Mouse (Mus musculus) granulocyte monocyte progenitor cell, adult 5-6 weeks (primary cell): ENCODE measurements around the gene Cryz. TPM values are rescaled to one million over a fixed set of nuclear protein-coding genes. Genes with fewer than 3 reads are reported as not detected.

Experiments
- ATAC-seq: replicated peaks from 2 replicates; pipeline ENCODE4 v1.8.0; 2016; ENCODE audit warnings: mild to moderate bottlenecking, moderate TSS enrichment, inconsistent platforms; ENCODE audit not compliant: poor library complexity, severe bottlenecking
- total RNA-seq, 2 experiments: library from RNA; stranded (forward) in 1 of 2; stranded (reverse) in 1 of 2; fragments of 200-712, 200-1000 nt in 1 of 2; fragments of >200 nt in 1 of 2; fragmentation: Nextera tagmentation in 1 of 2; gene quantifications; 2 replicates each; pipeline ENCODE4 v1.2.3; 2014 to 2017

Cryz gene
- total RNA-seq (2014; fragmentation: Nextera tagmentation) (6.2 and 10.6 TPM in 2 replicates), total RNA-seq (2017) (4.1 TPM in 2 replicates)

DNA sequence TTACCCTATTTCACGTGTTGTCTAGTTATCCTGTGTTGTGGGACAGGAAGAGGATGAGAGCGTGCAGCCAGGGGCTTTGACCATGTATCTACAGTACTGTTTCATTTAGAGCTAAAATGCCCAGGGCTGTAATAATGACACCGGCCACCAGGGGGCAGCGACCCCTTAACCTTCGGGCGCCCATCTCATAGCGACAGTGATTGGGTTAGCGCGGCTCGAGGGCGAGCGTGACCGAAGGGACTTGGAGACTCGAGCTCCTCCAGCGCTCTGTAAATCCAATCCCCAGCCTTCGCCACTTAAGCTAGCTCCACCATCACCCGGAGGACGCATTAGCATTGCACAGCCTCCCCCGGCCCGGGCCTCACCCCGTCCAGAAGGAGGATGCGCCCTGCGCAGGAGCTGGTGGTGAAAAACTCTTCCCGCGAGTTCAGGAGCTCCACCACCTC lies at the start of gene Cryz:
Gene Cryz (plus strand): TSS at position 224 of the 446 bp plus-strand sequence.
- ATAC-seq: peak; percentile 87

DNA sequence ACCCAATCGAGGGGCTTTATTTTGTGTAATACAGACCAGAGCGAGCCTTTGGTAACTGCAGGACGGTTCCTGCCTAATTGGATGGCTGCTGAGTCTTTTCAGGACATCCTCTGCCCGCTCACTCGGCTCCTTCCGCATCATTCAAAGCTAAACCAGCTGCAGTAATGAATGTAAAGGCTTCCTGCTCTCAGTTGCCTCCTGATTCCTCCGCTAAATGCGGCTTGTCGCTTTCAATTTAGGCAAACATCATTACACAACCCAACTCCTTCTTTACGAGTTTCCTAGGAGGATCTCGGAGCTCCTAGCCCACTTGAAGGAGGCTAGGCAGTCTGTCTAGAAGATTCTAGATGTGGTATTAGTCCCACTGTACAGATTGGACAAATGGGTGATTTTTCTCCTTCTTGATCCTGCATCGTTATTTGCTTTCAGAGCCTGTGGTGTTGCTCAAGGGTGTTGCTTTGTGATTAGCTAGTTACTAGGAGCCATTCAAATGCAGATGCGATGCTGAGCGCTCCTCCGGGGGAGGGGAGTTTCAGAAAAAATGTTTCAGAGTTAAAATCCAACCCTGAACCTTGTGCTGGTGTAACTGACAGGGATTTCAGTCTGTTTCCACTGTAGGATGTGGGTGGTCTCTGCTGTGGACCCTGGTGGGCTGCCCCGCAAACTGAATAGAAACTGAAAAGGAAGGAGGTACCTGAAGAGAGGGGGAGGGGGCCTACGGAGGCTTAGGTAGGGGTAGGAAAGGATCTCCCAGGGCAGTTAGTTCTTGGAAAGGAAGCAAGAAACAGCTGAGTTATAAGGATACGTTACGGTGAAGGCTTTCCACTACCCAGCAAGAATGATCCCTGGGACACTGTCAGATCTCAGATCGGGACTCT lies 48.7 kb upstream of the Cryz start:
- no peak for ATAC-seq

DNA sequence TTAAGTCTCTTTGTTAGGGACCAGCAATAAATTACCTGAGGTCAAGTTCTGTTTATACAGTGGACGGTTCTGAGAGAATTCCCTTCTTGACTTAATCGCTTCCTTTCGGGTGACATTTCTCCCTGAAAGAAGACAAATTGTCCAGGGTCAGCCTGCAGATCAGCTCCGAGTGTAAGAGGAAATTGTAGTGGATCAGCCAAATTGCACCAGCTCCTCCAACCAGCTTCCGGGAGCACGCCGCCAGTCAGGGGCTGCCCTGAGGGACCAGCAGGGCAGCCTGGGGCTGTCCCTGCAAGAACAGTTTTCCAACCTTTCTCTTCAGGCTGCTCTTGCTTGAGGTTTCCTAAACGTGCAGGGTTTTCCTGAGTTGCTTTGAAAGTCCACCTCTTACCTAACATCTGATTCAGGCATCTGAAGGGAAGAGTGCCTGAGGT lies 47.6 kb upstream of the Cryz start:
- ATAC-seq: no peak

DNA sequence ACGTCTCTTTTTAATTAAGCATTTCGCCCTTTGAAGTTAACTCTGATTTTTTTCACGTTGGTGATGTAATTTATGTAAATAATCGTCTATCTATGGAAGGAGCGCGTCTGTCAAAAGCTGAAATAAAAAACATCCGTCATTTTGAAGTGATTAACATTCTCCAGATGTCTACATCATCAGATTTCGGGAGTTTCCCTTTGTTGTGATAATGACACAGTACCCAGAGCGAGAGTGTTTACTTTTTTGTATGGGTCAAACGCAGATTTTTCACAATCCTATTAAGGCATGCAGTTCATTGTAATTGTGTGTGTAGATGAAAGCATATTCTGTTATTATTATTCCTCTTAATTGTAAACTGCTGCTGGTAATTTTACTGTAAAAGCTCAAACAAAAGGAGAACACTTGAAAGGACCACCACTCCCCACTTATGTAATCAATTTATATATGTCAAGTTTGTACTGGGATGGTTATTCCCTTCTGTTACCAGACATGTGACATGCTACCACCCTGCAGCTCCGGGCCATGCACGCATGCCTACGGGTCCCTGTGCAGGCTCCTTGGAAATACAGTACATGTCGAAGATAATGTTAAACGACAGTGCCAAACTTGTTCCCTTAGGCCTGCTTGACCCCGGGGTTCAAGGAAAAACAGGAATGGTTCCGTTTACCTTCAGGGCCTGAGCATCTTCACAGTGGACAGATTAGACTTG lies 46.0 kb upstream of the Cryz start:
- no peak for ATAC-seq

DNA sequence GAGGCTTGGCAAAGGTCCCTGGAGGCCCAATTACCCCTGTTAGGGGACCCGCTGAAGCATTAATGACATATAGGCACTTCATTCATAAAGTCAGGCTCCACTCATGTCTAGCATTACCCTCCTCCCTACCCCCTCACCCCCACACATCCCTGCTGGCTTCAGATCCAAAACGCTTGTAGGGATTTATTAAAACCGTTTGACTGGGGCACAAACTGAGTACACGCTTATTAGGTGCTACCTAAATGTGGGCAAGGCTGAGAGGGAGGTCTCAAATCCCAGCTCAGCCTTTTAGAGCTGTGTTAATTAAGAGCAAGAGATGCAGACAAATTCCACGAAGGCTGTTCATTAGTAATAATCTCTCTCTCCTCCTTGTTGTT lies 45.5 kb upstream of the Cryz start:
- no peak for ATAC-seq

DNA sequence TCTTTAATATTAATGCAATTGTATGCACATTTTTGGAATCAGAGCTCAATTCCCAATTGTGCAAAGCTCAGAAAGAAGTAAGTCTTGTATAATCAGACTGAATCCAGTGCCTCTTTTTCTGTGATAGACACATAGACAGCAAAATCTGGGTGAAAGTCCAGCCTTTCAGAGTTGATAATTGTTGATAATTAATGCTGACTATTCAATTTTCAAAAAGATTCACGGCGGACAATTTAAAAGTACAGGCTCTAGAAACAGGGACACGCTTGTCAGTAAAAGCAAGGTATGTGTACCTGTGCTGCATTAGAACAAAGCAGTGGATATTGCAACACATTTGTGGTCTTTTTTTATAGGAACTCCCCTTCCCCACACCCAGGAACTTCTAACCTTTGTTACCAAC lies 34.3 kb upstream of the Cryz start:
- no peak for ATAC-seq

DNA sequence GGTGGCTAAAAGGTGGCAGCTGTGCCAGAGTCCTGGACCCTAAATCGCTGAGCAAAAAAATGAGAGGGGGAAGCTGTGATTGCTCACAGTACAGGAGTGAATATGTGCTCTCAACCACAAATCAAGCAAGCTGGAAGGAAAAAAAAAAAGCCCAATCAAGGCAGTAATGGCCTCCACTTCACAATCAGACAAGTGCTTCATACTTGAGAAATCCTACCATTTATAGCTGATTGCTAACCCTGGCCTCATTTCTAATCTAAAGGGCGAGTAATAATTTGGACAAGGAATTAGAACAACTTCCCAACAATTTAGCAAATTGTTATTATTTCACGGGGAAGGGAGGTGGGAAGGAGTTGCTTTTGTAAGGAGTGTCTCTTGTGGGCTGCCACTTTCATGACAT lies 31.1 kb upstream of the Cryz start:
- ATAC-seq: no peak

DNA sequence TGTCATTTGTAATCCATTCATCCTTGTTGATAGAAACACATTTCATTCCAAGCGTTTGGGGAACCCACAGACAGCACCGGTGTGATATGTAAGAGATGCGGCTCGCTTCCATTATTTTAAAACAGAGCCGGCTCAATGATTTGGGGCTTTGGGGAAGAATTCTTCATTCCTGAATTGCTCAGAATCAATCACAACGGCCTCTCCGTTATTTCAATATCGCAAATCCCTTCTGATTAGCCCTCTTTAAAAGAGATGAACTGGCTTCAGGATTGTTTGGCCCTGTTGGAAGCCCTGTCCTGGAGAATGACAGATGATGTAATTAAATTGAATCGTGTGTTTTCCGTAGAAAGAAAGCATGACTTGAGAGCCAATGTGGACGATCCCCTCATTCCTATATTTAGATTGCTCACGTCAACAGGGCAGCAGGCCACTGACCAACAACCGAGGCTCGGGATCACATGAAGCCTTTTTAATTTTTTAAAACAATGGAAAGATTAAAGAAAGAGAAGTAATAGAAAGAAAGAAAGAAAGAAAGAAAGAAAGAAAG lies 26.4 kb upstream of the Cryz start:
- ATAC-seq: no peak

DNA sequence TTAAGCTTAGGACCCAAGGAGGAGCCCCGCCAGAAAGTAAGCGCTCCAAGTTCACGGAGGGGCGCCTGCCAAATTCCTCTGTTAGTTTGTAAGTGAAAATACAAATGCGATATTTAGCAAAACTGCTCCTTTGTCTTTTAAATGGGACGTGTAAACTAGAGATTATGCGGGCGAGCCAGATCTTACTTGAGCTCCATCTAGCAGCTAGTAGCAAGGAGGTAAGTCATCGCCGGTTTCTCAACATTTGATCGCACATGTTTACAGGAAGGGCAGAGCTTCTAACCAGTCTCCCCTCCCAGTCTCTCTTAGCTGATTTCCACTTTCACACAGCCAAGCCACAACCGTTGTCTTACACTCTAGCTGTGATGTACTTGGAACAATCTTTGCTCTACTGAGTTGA lies 25.7 kb upstream of the Cryz start:
- ATAC-seq: no peak

DNA sequence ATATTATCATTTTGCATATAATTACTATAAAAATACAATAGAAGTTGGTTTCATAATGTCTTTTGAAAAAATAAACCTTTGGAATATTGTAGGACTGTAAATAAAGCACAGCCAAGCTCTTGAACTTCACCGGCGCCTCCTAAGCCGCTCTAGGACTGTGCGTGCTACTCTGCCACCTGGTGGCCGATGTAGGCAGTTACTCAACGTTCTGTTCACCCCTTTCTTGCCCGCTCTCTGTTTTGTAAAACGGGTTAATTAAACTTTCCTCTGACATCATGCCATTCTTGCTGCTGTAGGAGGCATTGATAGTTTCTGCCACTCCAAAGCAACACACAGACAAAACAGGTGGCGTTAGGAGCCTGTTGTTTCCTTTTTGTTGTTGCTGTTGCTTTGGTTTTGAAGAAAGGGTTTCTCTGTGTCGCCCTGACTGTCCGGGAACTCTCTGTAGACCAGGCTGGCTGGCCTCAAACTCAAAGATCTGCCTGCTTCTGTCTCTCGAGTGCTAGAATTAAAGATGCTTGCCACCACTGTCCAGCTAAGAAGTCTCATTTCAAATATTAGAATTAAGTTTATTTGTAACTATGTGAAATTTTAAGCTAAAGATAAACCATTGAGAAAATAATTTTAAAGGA lies 24.1 kb upstream of the Cryz start:
- ATAC-seq: peak; percentile 96

DNA sequence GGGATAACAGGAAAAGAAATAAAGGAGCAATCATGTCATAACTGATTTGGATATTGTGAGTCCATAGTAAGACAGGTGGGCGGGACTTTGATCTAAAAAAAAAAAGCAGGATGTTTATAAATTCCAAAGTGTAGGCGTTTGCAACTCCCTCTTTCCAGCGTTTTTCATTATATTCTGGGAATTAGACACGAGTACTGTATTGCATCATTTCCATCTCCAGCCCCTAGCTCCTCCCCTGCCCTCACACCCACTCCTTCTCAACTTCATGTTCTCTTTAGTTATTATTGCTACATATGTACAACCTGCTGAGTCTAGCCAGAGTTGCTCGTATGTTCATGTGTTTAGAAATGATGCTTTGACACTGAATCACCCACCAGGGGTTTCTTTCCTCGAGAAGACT lies 22.8 kb upstream of the Cryz start:
- no peak for ATAC-seq

DNA sequence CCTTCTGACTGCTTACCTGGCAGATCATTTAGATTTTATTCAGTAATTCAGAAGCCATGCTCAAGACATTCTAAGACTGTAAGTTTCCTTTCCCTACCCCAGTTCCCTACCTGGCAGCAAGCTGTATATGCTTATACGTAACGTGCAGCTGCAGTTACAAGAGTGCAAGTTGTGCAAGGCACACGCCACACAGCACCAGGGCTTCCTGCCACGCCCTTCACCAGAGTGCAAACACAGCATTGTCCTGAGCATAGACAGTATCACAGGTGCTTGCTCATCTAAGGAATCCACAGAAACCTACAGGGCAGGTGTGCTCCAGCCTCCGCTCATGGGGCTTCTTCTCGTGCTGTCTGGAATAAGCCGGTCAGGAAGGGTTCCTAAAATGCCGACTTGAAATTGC lies 18.6 kb upstream of the Cryz start:
- ATAC-seq: no peak

DNA sequence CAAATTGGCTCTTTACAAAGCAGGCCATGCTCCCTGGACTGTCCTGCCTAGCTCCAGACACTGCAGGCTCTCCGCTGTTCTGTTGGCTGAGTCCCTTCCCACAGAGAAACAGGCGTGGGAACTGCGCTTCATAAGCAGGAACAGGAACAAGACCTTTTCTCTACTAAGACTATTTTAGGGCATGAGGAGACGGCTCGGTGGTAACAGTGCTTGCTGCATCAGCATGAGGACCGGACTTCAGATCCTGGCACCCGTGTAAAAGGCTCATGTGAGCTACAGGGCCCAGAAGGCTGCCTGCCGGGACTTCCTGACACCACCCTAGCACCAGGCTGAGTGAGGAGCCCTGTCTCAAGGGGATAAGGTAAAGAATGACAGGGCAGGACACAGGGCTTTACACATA lies 12.2 kb upstream of the Cryz start:
- no peak for ATAC-seq

DNA sequence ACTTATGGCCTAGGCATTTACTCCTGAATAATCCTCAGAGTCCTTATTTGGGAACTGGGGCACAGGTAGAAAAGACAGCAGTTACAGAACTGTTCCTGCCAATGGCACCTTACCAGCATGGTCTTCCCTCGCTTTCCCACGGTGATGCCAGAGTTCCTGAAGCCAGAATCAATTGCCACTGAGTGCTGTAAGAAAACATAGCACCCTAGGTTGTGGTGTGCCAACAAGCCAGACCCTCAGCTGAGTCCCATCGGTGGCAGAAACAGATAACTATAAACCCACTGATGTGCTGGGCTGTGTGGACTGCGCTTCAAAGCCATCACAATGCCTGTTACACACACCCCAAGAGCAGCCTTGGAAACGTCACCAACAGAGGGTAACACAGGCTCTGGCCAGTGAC lies 5.5 kb upstream of the Cryz start:
- ATAC-seq: no peak

DNA sequence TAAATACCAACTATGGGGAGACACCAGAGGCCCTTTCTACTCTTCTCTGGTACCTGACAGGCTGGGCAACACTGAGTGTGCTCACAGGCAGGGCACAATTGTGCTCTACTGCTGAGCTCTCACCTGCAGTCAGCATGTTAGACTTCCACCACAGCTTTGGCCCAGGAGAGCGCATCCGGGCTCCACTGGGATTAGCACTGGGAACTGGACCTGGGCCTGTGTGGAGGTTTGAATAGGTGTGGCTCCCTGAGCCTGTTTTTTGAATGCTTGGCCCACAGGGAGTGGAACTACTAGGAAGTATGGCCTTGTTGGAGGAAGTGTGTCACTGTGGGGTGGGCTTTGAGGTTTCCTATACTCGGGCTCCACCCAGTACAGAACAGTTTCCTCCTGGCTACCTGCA lies 4.9 kb upstream of the Cryz start:
- ATAC-seq: no peak

DNA sequence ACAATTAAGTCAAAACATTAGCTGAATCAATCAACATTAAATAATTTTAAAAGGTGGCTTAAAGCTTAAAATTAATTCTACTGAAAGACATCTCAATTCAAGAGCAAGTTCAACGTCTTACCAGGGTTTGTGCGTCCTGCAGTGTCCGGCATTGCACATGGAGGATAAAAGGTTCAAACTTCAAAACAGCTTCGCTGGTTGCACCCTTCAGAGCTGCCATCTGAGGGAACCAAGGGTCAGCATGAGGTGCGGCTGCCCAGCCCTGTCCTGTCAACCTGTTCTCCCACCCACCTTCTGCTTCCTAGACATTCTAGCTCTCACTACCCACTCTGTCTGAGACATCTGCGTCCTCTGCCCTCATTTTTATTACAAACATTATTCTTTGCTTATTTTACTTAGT lies 2.9 kb upstream of the Cryz start:
- no peak for ATAC-seq

DNA sequence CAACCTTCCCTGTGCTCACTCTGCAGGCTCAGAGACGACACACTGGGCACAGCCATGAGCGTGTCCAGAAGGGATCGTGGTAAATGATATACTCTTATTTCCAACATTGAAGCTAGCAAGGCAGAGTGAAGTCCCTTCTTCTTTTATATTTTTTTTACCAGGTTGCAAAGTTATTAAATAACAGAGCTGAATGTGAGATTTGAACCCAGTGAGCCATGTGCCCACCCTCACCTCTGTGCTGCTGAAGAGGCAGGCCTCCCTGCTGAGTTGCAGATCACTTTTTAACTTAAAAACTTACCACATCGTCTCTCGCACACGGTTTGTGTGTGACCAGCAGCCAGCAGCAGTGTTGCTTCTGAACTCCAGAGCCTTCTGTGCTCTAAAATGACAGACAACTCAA lies 2.4 kb upstream of the Cryz start:
- no peak for ATAC-seq

DNA sequence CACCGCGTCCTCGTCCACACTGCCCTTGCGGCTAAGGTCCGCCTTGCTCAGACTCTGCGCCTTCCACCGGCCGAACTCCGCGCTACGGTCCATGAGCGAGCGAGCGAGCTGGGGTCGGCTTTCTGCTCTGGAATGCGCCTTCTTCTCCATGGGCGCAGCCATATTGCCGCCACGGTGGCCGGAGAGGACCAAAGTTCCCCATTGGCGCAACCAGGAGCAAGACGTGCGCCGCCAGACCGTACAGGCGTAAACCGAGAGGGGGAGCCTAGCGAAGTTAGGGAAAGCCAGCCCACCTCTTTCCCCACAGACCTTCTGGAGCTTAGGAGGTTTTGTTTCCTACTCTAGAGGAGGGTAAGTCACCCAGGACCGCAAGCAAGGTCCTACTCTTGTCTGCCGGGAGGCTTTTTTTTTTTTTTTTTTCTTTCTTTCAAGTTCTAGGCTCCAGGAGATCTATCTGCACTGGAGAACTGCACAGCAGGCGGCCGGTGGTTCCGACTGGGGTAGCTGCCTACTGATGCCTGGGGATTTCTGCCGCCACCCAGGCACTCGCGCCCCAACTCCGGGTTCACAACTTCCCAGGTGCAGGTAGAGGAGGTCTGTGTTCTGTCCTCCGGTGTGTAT lies 533 bp downstream of the Cryz start, which contains the start of gene Tyw3:
Gene Tyw3 (minus strand): TSS at position 171 of the 621 bp plus-strand sequence.
- ATAC-seq: peak; percentile 95

DNA sequence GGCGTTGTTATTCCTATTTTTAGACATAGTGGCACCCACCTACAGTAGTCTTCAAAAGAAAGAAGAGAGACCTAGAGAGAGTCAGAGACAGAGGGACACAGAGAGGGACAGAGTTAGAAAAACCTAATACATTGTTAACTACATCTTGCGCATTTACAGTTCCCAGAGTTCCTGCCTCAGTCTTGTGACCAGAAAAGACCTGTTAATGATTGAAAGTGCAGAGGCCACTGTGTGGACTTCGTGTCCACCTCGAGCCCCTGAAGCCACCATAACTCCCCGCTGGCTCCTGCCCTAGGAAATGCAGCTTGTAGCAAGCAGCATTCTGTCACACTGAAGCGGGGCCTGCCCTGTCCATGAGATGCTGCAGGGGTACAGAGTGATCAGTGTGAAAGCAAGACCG lies 1.1 kb downstream of the Cryz start:
- no peak for ATAC-seq

DNA sequence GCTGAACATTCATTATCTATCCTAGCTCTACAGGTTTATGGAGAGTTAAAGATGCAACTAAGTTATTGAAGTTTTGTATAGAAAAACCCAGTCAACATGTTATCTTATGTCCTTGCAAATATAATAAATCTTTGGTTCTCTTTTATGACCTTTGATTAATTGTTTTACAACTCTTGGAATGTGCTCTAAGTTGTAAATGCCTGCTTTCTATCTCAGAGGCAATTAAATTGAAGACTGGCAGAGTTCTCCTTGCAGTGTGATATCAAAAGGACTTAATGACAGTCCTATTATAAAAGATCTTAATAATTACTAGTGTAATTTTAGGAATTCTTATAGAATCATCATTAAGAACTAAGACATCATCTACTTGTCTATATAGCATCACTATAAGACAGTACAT lies 5.6 kb downstream of the Cryz start:
- no peak for ATAC-seq
